Mouse (Mus musculus) neural tube, embryonic 11.5 days (tissue): ENCODE measurements at regions not wholly inside any gene's neighbourhood (a gene's known extent, or its start where the extent isn't known, plus 50 kb on each side); places are given as distances from the start of the nearest gene placed in this dataset.

Experiments
- ATAC-seq: fragments of 200-750 bp; cut with Nextera tagmentation; 2 replicates; pipeline ENCODE4 v1.8.0; 2017; ENCODE audit warnings: moderate number of reproducible peaks, mild to moderate bottlenecking, moderate TSS enrichment, moderate library complexity; ENCODE audit not compliant: insufficient read depth, low FRiP score, low TSS enrichment
- DNase-seq: peaks from one replicate; pipeline ENCODE4 v3.0.0-alpha.2; 2015; ENCODE audit warnings: low spot score
- H3K27ac ChIP-seq: fragments of 300-500 bp; sonication (generic); 2 replicates; pipeline ENCODE4 v1.5.1; 2014; ENCODE audit warnings: low read depth, mild to moderate bottlenecking, low read length
- H3K27me3 ChIP-seq: fragments of 300-500 bp; sonication (generic); 2 replicates; pipeline ENCODE4 v1.6.1; 2014; ENCODE audit warnings: mild to moderate bottlenecking, low read length, mixed read lengths; ENCODE audit not compliant: control insufficient read depth, insufficient read depth
- H3K36me3 ChIP-seq: fragments of 300-500 bp; sonication (generic); 2 replicates; pipeline ENCODE4 v1.6.1; 2014; ENCODE audit warnings: mild to moderate bottlenecking, low read length, moderate library complexity, mixed read lengths; ENCODE audit not compliant: control insufficient read depth, insufficient read depth
- H3K4me1 ChIP-seq: fragments of 300-500 bp; sonication (generic); 2 replicates; pipeline ENCODE4 v1.6.1; 2014; ENCODE audit warnings: low read length, mixed read lengths; ENCODE audit not compliant: control insufficient read depth, insufficient read depth
- H3K4me2 ChIP-seq: fragments of 300-500 bp; sonication (generic); 2 replicates; pipeline ENCODE4 v1.6.1; 2014; ENCODE audit warnings: low read depth, mild to moderate bottlenecking, moderate library complexity
- H3K4me3 ChIP-seq: fragments of 300-500 bp; sonication (generic); 2 replicates; pipeline ENCODE4 v1.5.1; 2014; ENCODE audit warnings: low read depth, low read length
- H3K9ac ChIP-seq: fragments of 300-500 bp; sonication (generic); 2 replicates; pipeline ENCODE4 v1.6.1; 2014; ENCODE audit warnings: mild to moderate bottlenecking, low read length
- H3K9me3 ChIP-seq: fragments of 300-500 bp; sonication (generic); 2 replicates; pipeline ENCODE4 v1.6.1; 2016; ENCODE audit warnings: low read length; ENCODE audit not compliant: control insufficient read depth
- WGBS: fragments of 180-500 bp; shearing (Covaris S2); extraction: QIAGEN DNeasy Blood & Tissue Kit; methylation state at CpG from one replicate; pipeline ENCODE4 v1.1.7; 2014; 5-methylcytosine and 5-hydroxymethylcytosine counted together

DNA sequence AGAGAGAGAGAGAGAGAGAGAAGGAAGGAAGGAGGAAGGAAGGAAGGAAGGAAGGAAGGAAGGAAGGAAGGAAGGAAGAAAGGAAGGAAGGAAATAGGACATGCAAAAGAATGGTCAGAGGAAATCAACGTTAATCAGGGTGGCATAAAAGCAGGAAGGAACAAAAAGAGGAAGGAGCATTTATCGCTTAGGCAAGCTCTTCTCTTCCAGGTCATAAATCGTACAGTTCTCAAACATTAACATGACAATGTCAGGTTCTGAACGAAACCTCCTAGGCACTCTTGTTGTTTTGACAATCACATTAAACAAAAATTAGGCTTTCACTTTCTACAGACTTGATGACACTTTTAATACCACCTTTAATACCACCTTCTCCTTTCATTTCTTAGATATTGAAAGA lies 594.0 kb downstream of the Efna5 start:
- H3K36me3 ChIP-seq = no peaks in the 10 kb centered on the region
- H3K27me3 ChIP-seq = no peaks in the 10 kb centered on the region
- H3K27ac ChIP-seq = no peak overlapping the region
- no peak overlapping the region for H3K9ac ChIP-seq
- 83% methylated on average over 4 of the region's 4 CpGs for WGBS
- no peak overlapping the region for H3K4me2 ChIP-seq
- no peak for ATAC-seq
- H3K9me3 ChIP-seq = no peaks in the 10 kb centered on the region
- no peak for DNase-seq
- no peak overlapping the region for H3K4me3 ChIP-seq
- H3K4me1 ChIP-seq = no peaks in the 10 kb centered on the region

DNA sequence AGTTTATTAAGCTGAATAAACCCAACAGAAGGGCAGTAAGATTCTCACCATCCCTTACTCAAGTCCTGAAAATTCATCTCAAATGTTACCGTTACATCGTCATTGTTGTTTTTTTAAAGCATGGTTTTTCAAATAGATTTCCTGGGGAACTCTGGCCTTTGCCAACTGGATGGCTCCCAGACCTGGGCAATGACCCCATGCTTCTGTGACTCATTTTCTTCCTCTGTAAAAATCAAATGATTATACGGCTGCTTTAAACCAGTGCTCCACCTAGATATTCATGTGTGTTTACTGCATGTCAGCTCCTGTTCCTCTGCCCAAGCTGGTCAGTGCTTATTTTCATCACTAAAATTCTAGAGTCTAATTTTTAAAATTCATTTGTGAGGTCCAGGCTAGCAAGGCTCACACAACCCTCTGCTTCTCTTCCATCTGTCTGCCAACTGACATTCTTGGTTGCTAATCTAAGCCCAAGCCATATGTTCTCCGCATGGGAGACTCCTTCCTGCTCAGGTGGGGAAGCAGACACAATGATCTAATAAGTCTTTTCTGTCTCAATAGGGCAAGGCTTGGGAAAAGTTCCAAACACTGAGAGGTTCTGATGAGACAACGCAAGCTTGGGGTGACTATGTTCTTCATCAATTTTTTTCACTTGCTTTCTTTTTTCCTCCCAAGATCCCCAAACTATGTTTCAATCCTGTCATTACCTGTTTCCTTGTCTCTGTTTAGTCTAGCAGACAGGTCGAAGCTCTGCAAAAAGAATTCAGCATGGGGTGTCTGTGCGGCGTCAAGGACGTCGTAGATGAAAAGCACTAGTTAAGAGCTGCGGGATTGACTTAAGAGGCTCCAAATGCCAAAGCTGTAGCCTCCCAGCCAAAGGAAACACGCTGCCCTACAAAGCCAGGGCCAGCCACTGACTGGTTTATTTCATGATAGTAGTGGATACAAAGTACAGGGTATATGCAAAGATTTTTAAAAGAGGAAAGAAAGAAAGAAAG lies 594.7 kb downstream of the Efna5 start:
- Histone ChIP-seq H3K4me2 (no peak overlapping the region), H3K4me3 (no peak overlapping the region), H3K4me1 (no peaks in the 10 kb centered on the region), H3K27ac (no peak overlapping the region), H3K9me3 (no peaks in the 10 kb centered on the region), H3K27me3 (no peaks in the 10 kb centered on the region), H3K36me3 (no peaks in the 10 kb centered on the region), H3K9ac (no peak overlapping the region)
- WGBS = 81% methylated on average over 12 of the region's 12 CpGs
- ATAC-seq (no peak), DNase-seq (no peak)

GRCm38 (mm10) chr17:62280201-62280600 lies 600.9 kb downstream of the Efna5 start:
- Histone ChIP-seq H3K27me3 (no peaks in the 10 kb centered on the region), H3K27ac (no peak overlapping the region), H3K4me1 (no peaks in the 10 kb centered on the region), H3K9ac (no peak overlapping the region), H3K36me3 (no peaks in the 10 kb centered on the region), H3K4me2 (no peak overlapping the region), H3K9me3 (no peaks in the 10 kb centered on the region), H3K4me3 (no peak overlapping the region)
- DNase-seq (no peak), ATAC-seq (no peak)
- WGBS = 46% methylated on average over 3 of the region's 3 CpGs

GRCm38 (mm10) chr17:62271399-62271798 lies 609.7 kb downstream of the Efna5 start:
- no peaks in the 10 kb centered on the region for H3K9me3 ChIP-seq
- 79% methylated on average over 7 of the region's 7 CpGs for WGBS
- DNase-seq (no peak), ATAC-seq (no peak)
- H3K27ac ChIP-seq = no peak overlapping the region
- H3K4me3 ChIP-seq = no peak overlapping the region
- H3K4me1 ChIP-seq = no peaks in the 10 kb centered on the region
- no peak overlapping the region for H3K4me2 ChIP-seq
- H3K36me3 ChIP-seq = no peaks in the 10 kb centered on the region
- no peaks in the 10 kb centered on the region for H3K27me3 ChIP-seq
- H3K9ac ChIP-seq = no peak overlapping the region

DNA sequence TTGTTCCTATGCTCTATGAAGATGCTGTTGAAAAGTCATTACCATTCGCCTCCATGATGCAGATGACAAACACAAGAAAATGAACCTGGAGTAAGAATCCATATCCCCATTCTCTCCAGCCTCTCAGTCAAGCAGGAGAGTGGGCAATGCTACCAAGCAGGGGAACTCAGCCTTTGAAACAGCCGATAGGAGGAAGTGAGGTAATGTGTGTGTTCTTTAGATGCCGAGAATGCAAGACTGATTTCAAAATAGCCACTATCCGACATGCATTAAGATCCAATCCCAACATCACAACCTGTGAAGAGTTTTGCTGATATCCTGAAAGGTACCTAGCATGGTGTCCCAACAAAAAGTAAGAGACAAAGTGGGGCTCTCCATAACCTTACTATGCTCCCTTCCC lies 611.8 kb downstream of the Efna5 start:
- ATAC-seq = no peak
- WGBS = 92% methylated on average over 4 of the region's 4 CpGs
- Histone ChIP-seq H3K27me3 (no peaks in the 10 kb centered on the region), H3K4me3 (no peak overlapping the region), H3K4me1 (no peaks in the 10 kb centered on the region), H3K27ac (no peak overlapping the region), H3K36me3 (no peaks in the 10 kb centered on the region), H3K9me3 (no peaks in the 10 kb centered on the region), H3K9ac (no peak overlapping the region), H3K4me2 (no peak overlapping the region)
- DNase-seq = no peak

DNA sequence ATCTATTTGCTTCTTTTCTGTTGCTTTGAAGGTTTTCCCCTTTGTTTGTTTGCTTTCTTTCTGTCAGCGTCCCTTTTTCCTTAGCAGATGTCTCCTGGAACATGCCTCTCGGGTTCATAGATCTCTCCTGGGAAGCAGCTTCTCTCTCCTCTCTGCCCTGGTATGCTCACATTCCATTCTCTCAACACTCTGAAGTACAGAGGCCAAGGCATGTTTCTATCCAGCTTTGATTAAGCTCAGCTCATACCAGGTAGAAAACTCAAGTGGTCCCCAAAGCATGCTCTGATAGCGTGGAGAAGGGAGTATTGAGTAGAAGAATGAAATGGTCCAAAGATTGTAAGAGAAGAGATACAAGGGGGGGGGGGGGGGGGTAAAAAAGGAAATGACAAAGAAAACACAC lies 627.7 kb downstream of the Efna5 start:
- H3K27me3 ChIP-seq = no peaks in the 10 kb centered on the region
- no peak for ATAC-seq
- H3K4me1 ChIP-seq = no peaks in the 10 kb centered on the region
- H3K4me3 ChIP-seq = no peak overlapping the region
- DNase-seq = no peak
- no peak overlapping the region for H3K4me2 ChIP-seq
- H3K9me3 ChIP-seq = no peaks in the 10 kb centered on the region
- H3K27ac ChIP-seq = no peak overlapping the region
- no peaks in the 10 kb centered on the region for H3K36me3 ChIP-seq
- 64% methylated on average over 3 of the region's 3 CpGs for WGBS
- H3K9ac ChIP-seq = no peak overlapping the region

DNA sequence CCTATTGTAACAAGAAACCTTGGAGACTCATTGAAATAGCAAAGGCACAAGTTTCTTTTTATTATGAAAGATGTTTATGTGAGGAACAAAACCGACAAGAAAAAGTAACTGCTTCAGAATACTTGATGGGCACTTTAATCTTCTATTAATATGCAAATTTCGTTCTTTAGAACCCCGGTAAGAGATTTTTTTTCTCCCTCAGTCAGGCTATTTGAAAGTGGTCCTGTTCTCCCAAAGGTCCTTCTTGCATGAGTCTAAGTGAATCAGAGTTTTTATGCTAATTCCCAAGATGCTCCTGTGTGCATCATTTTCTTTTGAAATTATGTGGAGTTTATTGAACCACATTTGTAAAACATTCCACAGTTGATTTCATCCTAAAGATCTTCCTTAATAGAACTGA lies 633.1 kb downstream of the Efna5 start:
- Histone ChIP-seq H3K4me3 (no peak overlapping the region), H3K27ac (no peak overlapping the region), H3K4me2 (no peak overlapping the region), H3K27me3 (no peaks in the 10 kb centered on the region), H3K36me3 (no peaks in the 10 kb centered on the region), H3K4me1 (no peaks in the 10 kb centered on the region), H3K9me3 (no peaks in the 10 kb centered on the region), H3K9ac (no peak overlapping the region)
- DNase-seq (no peak), ATAC-seq (no peak)
- WGBS = 19% methylated on average over 3 of the region's 3 CpGs

GRCm38 (mm10) chr17:62246650-62247049 lies 634.5 kb downstream of the Efna5 start:
- DNase-seq = no peak

GRCm38 (mm10) chr17:62230939-62231338 lies 650.2 kb downstream of the Efna5 start:
- Histone ChIP-seq H3K4me2 (no peak overlapping the region), H3K9ac (no peak overlapping the region), H3K9me3 (no peaks in the 10 kb centered on the region), H3K4me1 (no peaks in the 10 kb centered on the region), H3K36me3 (no peaks in the 10 kb centered on the region), H3K27me3 (no peaks in the 10 kb centered on the region), H3K4me3 (no peak overlapping the region), H3K27ac (no peak overlapping the region)
- DNase-seq (no peak), ATAC-seq (no peak)

More at GRCm38 (mm10) chr17:62246650-62247049, 634.5 kb downstream of the Efna5 start:
- Histone ChIP-seq H3K27ac (no peak overlapping the region), H3K9ac (no peak overlapping the region), H3K27me3 (no peaks in the 10 kb centered on the region), H3K9me3 (no peaks in the 10 kb centered on the region), H3K4me1 (no peaks in the 10 kb centered on the region), H3K4me3 (no peak overlapping the region), H3K36me3 (no peaks in the 10 kb centered on the region), H3K4me2 (no peak overlapping the region)
- no peak for ATAC-seq
- WGBS = 33% methylated on average over 4 of the region's 4 CpGs
